Mouse (Mus musculus) stomach, postnatal 0 days (tissue): ENCODE results near the gene Rab11fip5. TPM values are rescaled to one million over a fixed set of nuclear protein-coding genes. Genes with fewer than 3 reads are reported as not detected.

Source experiments
- ATAC-seq: fragments of 200-750 bp; cut with Nextera tagmentation; 2 replicates; pipeline ENCODE4 v1.8.0; 2017; ENCODE audit not compliant: low FRiP score, low TSS enrichment
- DNase-seq: peaks from one replicate; pipeline ENCODE4 v3.0.0-alpha.2; 2016; ENCODE audit warnings: low spot score
- H3K27ac ChIP-seq: fragments of 300-500 bp; sonication (generic); replicated peaks from 2 replicates; pipeline ENCODE4 v1.5.1; 2014; ENCODE audit warnings: mild to moderate bottlenecking, control low read depth
- H3K27me3 ChIP-seq: fragments of 300-500 bp; sonication (generic); 2 replicates; pipeline ENCODE4 v1.6.1; 2014; ENCODE audit warnings: low read length; ENCODE audit not compliant: control insufficient read depth, insufficient read depth
- H3K36me3 ChIP-seq: fragments of 300-500 bp; sonication (generic); 2 replicates; pipeline ENCODE4 v1.6.1; 2014; ENCODE audit warnings: low read length, mixed read lengths; ENCODE audit not compliant: control insufficient read depth, insufficient read depth
- H3K4me1 ChIP-seq: fragments of 300-500 bp; sonication (generic); replicated peaks from 2 replicates; pipeline ENCODE4 v1.6.1; 2014; ENCODE audit warnings: antibody characterized with exemption; ENCODE audit not compliant: control insufficient read depth, insufficient read depth
- H3K4me2 ChIP-seq: fragments of 300-500 bp; sonication (generic); replicated peaks from 2 replicates; pipeline ENCODE4 v1.6.1; 2014; ENCODE audit warnings: low read depth, mild to moderate bottlenecking, control low read depth, moderate library complexity
- H3K4me3 ChIP-seq: fragments of 300-500 bp; sonication (generic); 2 replicates; pipeline ENCODE4 v1.5.1; 2014; ENCODE audit warnings: low read depth, low read length, control low read depth
- H3K9ac ChIP-seq: fragments of 300-500 bp; sonication (generic); 2 replicates; pipeline ENCODE4 v1.6.1; 2014; ENCODE audit warnings: mild to moderate bottlenecking, low read length, control low read depth, mixed read lengths
- H3K9me3 ChIP-seq: fragments of 300-500 bp; sonication (generic); 2 replicates; pipeline ENCODE4 v1.6.1; 2016; ENCODE audit warnings: low read length; ENCODE audit not compliant: control insufficient read depth
- CTCF ChIP-seq: IDR thresholded peaks from 2 replicates; pipeline ENCODE4 v1.5.1; 2016; ENCODE audit warnings: antibody characterized with exemption, low read depth, mild to moderate bottlenecking, moderate library complexity
- EP300 ChIP-seq: optimal IDR thresholded peaks from 2 replicates; pipeline ENCODE3; 2016; ENCODE audit warnings: antibody characterized with exemption
- WGBS: fragments of 180-500 bp; shearing (Covaris S2); extraction: QIAGEN DNeasy Blood & Tissue Kit; methylation state at CpG from one replicate; pipeline ENCODE4 v1.1.7; 2014; 5-methylcytosine and 5-hydroxymethylcytosine counted together
- polyA plus RNA-seq: library from polyadenylated mRNA; unstranded; fragments of >200 nt; fragmentation: Nextera tagmentation; extraction: Ambion mirVana; gene quantifications from 2 replicates; pipeline ENCODE4 v1.2.1, GENCODE M21; 2015

Gene Rab11fip5
- polyA plus RNA-seq, 1 experiment from 2014 or later, result 7.6 TPM

GRCm38 (mm10) chr6:85329666-85330185, 44.7 kb downstream of the Rab11fip5 start:
- Histone ChIP-seq H3K36me3 (no peaks in the 10 kb centered on the region), H3K9me3 (no peaks in the 10 kb centered on the region), H3K4me2 (no peak overlapping the region), H3K27me3 (no peaks in the 10 kb centered on the region), H3K9ac (no peak overlapping the region), H3K4me3 (no peak overlapping the region), H3K4me1 (peaks cover 3% of the 10 kb centered on the region; the same call in 1 of the 2 replicates), H3K27ac (no peak overlapping the region)
- WGBS, result 90% methylated on average over 4 of the region's 4 CpGs
- no peak for TF ChIP-seq EP300
- DNase-seq, result no peak
- no peak for ATAC-seq

- DNase-seq (no peak), ATAC-seq (no peak)
- H3K36me3 ChIP-seq, result no peaks in the 10 kb centered on the region
- no peak overlapping the region for H3K27ac ChIP-seq
- WGBS, result 82% methylated on average over 4 of the region's 4 CpGs
- no peaks in the 10 kb centered on the region for H3K27me3 ChIP-seq
- no peaks in the 10 kb centered on the region for H3K9me3 ChIP-seq
- H3K9ac ChIP-seq, result no peak overlapping the region
- no peak overlapping the region for H3K4me3 ChIP-seq
- H3K4me2 ChIP-seq, result no peak overlapping the region
- H3K4me1 ChIP-seq, result no peaks in the 10 kb centered on the region
- TF ChIP-seq CTCF (no peak), EP300 (no peak)
Observed at GRCm38 (mm10) chr6:85326564-85326963, 47.9 kb downstream of the Rab11fip5 start.

- 23% methylated on average over 2 of the region's 2 CpGs for WGBS
- Histone ChIP-seq H3K4me1 (no peaks in the 10 kb centered on the region), H3K9me3 (no peaks in the 10 kb centered on the region), H3K36me3 (no peaks in the 10 kb centered on the region), H3K9ac (no peak overlapping the region), H3K4me3 (no peak overlapping the region), H3K27ac (no peak overlapping the region), H3K27me3 (no peaks in the 10 kb centered on the region), H3K4me2 (no peak overlapping the region)
- no peak for DNase-seq
- TF ChIP-seq CTCF, result no peak
- TF ChIP-seq EP300, result no peak
- ATAC-seq, result 0 out of 2 replicates have a peak, but pooled peaks have one; percentile 40
Observed at GRCm38 (mm10) chr6:85325109-85325508, 49.3 kb downstream of the Rab11fip5 start.

GRCm38 (mm10) chr6:85320445-85320866, 54.0 kb downstream of the Rab11fip5 start:
- Histone ChIP-seq H3K27me3 (no peaks in the 10 kb centered on the region), H3K27ac (no peak overlapping the region), H3K4me3 (no peak overlapping the region), H3K9ac (no peak overlapping the region), H3K4me2 (no peak overlapping the region), H3K9me3 (no peaks in the 10 kb centered on the region), H3K36me3 (no peaks in the 10 kb centered on the region), H3K4me1 (no peaks in the 10 kb centered on the region)
- ATAC-seq, result no peak
- TF ChIP-seq EP300 (no peak), CTCF (no peak)
- 83% methylated on average over 6 of the region's 6 CpGs for WGBS
- no peak for DNase-seq

- Histone ChIP-seq H3K4me3 (no peak overlapping the region), H3K4me2 (no peak overlapping the region), H3K4me1 (no peaks in the 10 kb centered on the region), H3K9ac (no peak overlapping the region), H3K27ac (no peak overlapping the region), H3K27me3 (no peaks in the 10 kb centered on the region), H3K36me3 (no peaks in the 10 kb centered on the region), H3K9me3 (no peaks in the 10 kb centered on the region)
- DNase-seq, result no peak
- no peak for ATAC-seq
- no peak for TF ChIP-seq EP300
- TF ChIP-seq CTCF, result no peak
- 94% methylated on average over 2 of the region's 2 CpGs for whole genome bisulfite sequencing
Observed at GRCm38 (mm10) chr6:85316211-85316610, 58.2 kb downstream of the Rab11fip5 start.

GRCm38 (mm10) chr6:85314064-85314798, 60.2 kb downstream of the Rab11fip5 start:
- no peak overlapping the region for H3K27ac ChIP-seq
- WGBS, result 52% methylated on average over 9 of the region's 9 CpGs
- H3K4me3 ChIP-seq, result no peak overlapping the region
- ATAC-seq (no peak), DNase-seq (no peak)
- H3K4me1 ChIP-seq, result no peaks in the 10 kb centered on the region
- no peaks in the 10 kb centered on the region for H3K36me3 ChIP-seq
- TF ChIP-seq EP300 (no peak), CTCF (no peak)
- H3K9me3 ChIP-seq, result no peaks in the 10 kb centered on the region
- no peak overlapping the region for H3K4me2 ChIP-seq
- no peaks in the 10 kb centered on the region for H3K27me3 ChIP-seq
- H3K9ac ChIP-seq, result no peak overlapping the region
